Mouse (Mus musculus) heart, adult 2 months (tissue): ENCODE measurements at regions not wholly inside any gene's neighbourhood (a gene's known extent, or its start where the extent isn't known, plus 50 kb on each side); places are given as distances from the start of the nearest gene placed in this dataset.

Experiments
- CTCF ChIP-seq: fragments of 200-600 bp; IDR thresholded peaks from 2 replicates; pipeline ENCODE4 v1.8.1; 2022; ENCODE audit warnings: antibody characterized with exemption, mild to moderate bottlenecking, moderate library complexity
- POLR2A ChIP-seq: fragments of 200-500 bp; IDR thresholded peaks from 2 replicates; pipeline ENCODE4 v1.6.1; 2011; ENCODE audit warnings: mild to moderate bottlenecking, low read depth, low read length, control low read depth; ENCODE audit not compliant: insufficient read depth

DNA sequence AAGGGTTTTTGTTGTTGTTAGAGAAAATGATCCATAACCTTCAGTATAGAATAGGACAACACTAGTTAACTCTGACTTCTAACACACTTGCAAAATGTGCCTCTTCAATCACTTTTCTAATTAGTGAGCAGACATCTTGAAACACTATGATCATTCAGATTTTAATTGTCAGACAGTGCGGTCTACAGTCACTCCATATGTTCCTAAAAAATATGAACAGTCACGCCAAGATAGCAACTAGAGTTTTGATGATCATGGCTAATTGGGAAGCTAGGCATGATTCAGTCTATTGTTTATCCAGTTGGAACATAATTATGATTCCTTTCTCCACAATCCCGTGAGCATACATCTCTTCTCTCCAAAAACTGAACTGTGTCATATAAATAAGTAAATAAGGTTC lies 372.1 kb downstream of the Fam198b start:
- TF ChIP-seq CTCF: no peak
- TF ChIP-seq POLR2A: no peak
